Mouse (Mus musculus) embryonic facial prominence, embryonic 12.5 days (tissue): ENCODE measurements around the gene Hnrnpk. TPM values are rescaled to one million over a fixed set of nuclear protein-coding genes. Genes with fewer than 3 reads are reported as not detected.
A peak's percentile ranks its signal among the peaks of the same experiment; 100 is the strongest.
"Not testable (repeated sequence)": the region's sequence is repeated elsewhere in the genome, so short reads cannot be mapped to it uniquely, and the experiment has no call there.

ENCODE experiments used
- ATAC-seq: fragments of 200-750 bp; cut with Nextera tagmentation; 2 replicates; pipeline ENCODE4 v1.8.0; 2017; ENCODE audit not compliant: insufficient number of reproducible peaks, insufficient read depth, low FRiP score, low TSS enrichment
- H3K27ac ChIP-seq: fragments of 300-500 bp; sonication (generic); 2 replicates; pipeline ENCODE4 v1.5.1; 2016; ENCODE audit warnings: mild to moderate bottlenecking
- H3K27me3 ChIP-seq: fragments of 300-500 bp; sonication (generic); 2 replicates; pipeline ENCODE4 v1.6.1; 2016; ENCODE audit warnings: mild to moderate bottlenecking, moderate library complexity
- H3K36me3 ChIP-seq: fragments of 300-500 bp; sonication (generic); 2 replicates; pipeline ENCODE4 v1.6.1; 2016; ENCODE audit warnings: mild to moderate bottlenecking
- H3K4me1 ChIP-seq: fragments of 300-500 bp; sonication (generic); 2 replicates; pipeline ENCODE4 v1.6.1; 2016
- H3K4me2 ChIP-seq: fragments of 300-500 bp; sonication (generic); replicated peaks from 2 replicates; pipeline ENCODE4 v1.6.1; 2016; ENCODE audit warnings: mild to moderate bottlenecking, moderate library complexity
- H3K4me3 ChIP-seq: fragments of 300-500 bp; sonication (generic); 2 replicates; pipeline ENCODE4 v1.5.1; 2016; ENCODE audit warnings: mild to moderate bottlenecking
- H3K9ac ChIP-seq: fragments of 300-500 bp; sonication (generic); 2 replicates; pipeline ENCODE4 v1.6.1; 2016; ENCODE audit warnings: mild to moderate bottlenecking, moderate library complexity
- H3K9me3 ChIP-seq: fragments of 300-500 bp; sonication (generic); 2 replicates; pipeline ENCODE4 v1.6.1; 2016; ENCODE audit warnings: mild to moderate bottlenecking, moderate library complexity
- WGBS: fragments of 180-500 bp; shearing (Covaris S2); methylation state at CpG from one replicate; pipeline ENCODE4 v1.1.7; 2016; 5-methylcytosine and 5-hydroxymethylcytosine counted together
- polyA plus RNA-seq: library from polyadenylated mRNA; unstranded; fragments of >200 nt; fragmentation: Nextera tagmentation; extraction: Ambion mirVana; gene quantifications from 2 replicates; pipeline ENCODE4 v1.2.1, GENCODE M21; 2016

Gene Hnrnpk
- polyA plus RNA-seq, 1 experiment from 2014 or later, result 1,972 TPM

DNA sequence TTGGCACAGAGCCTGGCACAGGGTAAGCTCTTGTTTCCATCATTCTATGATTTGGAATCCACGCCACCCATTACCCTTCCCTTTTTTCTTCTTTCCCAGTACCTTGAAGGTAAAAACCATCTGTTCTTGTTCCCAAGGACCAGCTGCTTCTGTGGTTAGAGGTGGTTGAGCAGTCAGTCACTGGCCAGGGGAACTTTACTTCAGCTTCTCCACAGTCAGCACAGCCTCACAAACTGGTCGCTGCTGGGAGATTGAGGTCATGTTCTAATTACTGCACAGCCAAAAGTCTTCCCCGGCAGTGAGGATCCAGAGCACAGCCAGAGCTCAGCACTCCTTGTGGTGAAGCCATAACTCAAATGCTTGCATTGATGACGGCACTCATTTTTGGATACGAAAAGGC lies 12.7 kb upstream of the Hnrnpk start:
- Histone ChIP-seq H3K9me3 (0 out of 2 replicates have a peak, but pooled peaks cover 5% of the 10 kb centered on the region), H3K27me3 (no peaks in the 10 kb centered on the region), H3K9ac (no peak overlapping the region), H3K4me3 (no peak overlapping the region), H3K4me1 (no peaks in the 10 kb centered on the region), H3K27ac (no peak overlapping the region), H3K36me3 (peaks cover 15% of the 10 kb centered on the region), H3K4me2 (no peak overlapping the region)
- no peak for ATAC-seq
- 80% methylated on average over 5 of the region's 5 CpGs for WGBS

GRCm38 (mm10) chr13:58415374-58415773 lies 12.2 kb upstream of the Hnrnpk start:
- Histone ChIP-seq H3K9me3 (0 out of 2 replicates have a peak, but pooled peaks cover 5% of the 10 kb centered on the region), H3K9ac (no peak overlapping the region), H3K27ac (no peak overlapping the region), H3K36me3 (peaks cover 20% of the 10 kb centered on the region), H3K4me3 (no peak overlapping the region), H3K4me1 (no peaks in the 10 kb centered on the region), H3K4me2 (no peak overlapping the region), H3K27me3 (no peaks in the 10 kb centered on the region)
- no peak for ATAC-seq
- 77% methylated on average over 6 of the region's 6 CpGs for WGBS

DNA sequence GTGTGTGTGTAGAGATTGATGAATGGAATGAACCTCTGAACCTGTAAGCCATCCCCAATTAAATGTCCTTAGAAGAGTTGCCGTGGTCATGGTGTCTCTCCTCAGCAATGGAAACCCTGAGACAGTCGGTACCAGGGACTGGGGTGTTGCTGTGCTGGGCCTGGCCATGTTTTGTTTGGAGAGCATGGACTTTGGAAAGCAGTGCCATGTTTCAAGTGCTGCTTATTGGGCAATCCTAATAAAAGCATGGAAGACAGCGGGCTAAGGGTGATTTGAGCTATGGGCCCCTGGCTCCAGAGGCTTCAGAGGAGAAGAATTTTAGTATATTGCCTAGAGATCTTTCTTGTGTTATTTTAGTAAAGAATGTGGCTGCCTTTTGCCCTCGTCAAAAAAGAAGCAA lies 7.9 kb upstream of the Hnrnpk start:
- Histone ChIP-seq H3K27me3 (no peaks in the 10 kb centered on the region), H3K9ac (no peak overlapping the region), H3K4me3 (no peak overlapping the region), H3K4me2 (no peak overlapping the region), H3K36me3 (peaks cover 24% of the 10 kb centered on the region), H3K4me1 (no peaks in the 10 kb centered on the region), H3K9me3 (0 out of 2 replicates have a peak, but pooled peaks cover 5% of the 10 kb centered on the region), H3K27ac (no peak overlapping the region)
- ATAC-seq, result no peak
- 90% methylated on average over 4 of the region's 4 CpGs for WGBS

GRCm38 (mm10) chr13:58402744-58403110 lies 416 bp downstream of the Hnrnpk start:
- ATAC-seq, result peak; percentile 58
- 0% methylated on average over 31 of the region's 48 CpGs for WGBS
- peak overlapping the region; percentile 52 for H3K4me2 ChIP-seq

DNA sequence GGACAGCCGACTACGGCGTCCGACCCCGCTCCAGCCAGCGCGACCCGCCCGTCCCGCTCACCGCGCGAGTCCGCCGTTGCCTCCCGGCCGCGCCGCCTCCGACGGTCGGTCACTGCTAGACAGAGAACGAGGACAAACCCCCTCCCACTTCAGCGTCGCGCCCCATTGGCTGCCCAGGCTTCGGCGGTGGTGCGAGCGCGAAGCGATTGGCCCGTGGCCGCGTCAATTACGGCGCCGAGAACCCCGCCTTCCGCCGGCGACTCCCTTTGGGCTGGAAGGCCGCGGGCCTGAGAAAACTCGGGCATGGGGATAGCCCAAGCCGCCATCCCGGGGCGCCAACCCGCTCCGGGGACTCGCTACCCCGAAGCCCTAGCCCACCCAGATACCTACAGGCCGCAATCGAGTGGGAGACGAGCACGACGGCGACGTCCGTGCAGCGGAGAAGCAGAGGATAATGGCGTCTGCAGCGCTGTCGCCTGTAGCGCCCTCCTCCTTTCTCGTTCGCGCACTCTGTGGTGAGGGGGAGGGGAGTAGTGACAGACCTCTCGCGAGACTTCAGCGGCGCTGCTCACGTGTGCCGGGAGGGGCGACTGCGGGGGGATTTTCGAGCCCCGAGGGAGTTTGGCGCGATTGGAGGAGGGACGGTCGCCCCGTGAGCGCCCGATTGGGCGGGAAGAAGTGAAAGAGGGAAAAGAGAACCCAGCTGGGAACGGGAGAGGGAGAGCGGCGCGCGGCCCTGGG lies 970 bp downstream of the Hnrnpk start, which contains the start of gene Rmi1:
Rmi1 (plus strand) TSS at position 246 of the 741 bp plus-strand sequence.
- WGBS, result under 1% methylated on average over 91 of the region's 91 CpGs
- Histone ChIP-seq H3K4me2 (peak within 1 kb of the TSS; percentile 69), H3K27ac (peak within 1 kb of the TSS; percentile 99), H3K27me3 (no peaks in the 10 kb centered on the region), H3K4me3 (peak within 1 kb of the TSS; percentile 96), H3K36me3 (peaks cover 10% of the 10 kb centered on the region), H3K9ac (peak within 1 kb of the TSS; percentile 100), H3K9me3 (no peaks in the 10 kb centered on the region), H3K4me1 (no peaks in the 10 kb centered on the region)
- ATAC-seq, result peak; percentile 93

More at GRCm38 (mm10) chr13:58402744-58403110, 416 bp downstream of the Hnrnpk start:
- Histone ChIP-seq H3K4me3 (peak overlapping the region; percentile 96), H3K4me1 (no peaks in the 10 kb centered on the region), H3K27ac (peak overlapping the region; percentile 99), H3K27me3 (no peaks in the 10 kb centered on the region), H3K9me3 (no peaks in the 10 kb centered on the region), H3K36me3 (peaks cover 4% of the 10 kb centered on the region), H3K9ac (peak overlapping the region; percentile 100)

DNA sequence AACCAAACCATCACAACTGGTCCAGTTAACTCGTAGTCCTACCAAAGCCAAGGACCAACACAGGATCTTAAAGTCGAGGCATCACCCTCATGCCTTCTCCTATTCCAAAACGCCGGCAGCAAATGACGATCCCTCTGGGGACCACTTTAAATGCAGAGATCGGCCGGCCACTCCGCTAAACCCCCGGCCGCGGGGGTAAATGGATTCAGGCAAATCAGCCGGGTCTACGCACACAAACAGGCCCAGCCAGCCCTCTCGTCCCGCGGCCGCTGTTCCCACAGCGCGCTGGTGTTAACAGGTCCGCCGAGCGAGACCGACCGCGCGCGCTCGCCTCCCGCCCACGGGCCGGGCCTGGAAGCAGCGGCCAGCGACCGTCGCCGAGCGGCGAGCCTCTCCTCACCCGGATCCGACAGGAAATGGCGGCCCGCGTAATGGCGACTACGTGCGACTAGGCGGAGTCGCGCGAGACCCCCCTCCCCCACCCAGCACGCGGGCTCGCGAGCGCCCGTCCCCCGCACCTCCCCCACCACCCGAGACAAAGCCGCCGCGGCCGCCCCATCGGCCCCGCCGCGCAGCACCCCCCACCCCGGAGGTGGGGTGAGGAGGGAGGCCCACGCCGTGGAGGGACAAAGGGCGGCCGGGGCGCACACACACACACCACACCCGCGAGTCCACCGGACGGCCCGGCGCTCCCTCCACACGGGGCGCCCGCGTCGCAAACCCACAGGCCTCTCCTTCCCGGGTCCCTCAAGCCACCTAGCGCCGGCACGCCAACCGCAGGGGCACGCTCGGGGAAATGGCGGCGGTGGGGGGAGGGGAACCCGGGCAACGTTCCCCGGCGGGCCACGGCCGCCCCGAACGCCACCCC lies 1.8 kb downstream of the Hnrnpk start:
- Histone ChIP-seq H3K4me3 (peak overlapping the region; percentile 96), H3K4me1 (no peaks in the 10 kb centered on the region), H3K9me3 (no peaks in the 10 kb centered on the region), H3K4me2 (peak overlapping the region; percentile 69), H3K9ac (peak overlapping the region; percentile 100), H3K27me3 (no peaks in the 10 kb centered on the region), H3K27ac (peak overlapping the region; percentile 99), H3K36me3 (peaks cover 14% of the 10 kb centered on the region)
- WGBS, result under 1% methylated on average over 83 of the region's 100 CpGs
- peak; percentile 32 for ATAC-seq

DNA sequence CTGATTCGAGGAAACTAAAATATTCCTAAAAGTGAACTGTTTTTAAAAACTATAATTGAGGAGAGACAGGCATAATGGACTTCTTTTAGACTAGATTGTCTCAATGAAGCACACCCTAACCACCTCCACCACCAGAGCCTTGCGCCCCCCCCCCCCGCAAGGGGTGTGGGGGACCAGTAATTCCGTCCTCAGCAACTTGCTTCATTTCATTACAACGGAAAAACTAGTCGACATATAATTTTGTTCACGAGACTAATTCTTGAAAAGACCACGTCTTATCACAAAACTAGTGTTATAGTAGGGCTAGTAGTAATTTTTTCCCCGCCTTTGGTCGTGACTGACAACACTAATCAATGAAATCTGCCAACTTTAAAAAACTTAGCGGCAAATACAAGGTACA lies 2.6 kb downstream of the Hnrnpk start:
- H3K36me3 ChIP-seq, result peaks cover 21% of the 10 kb centered on the region
- no peaks in the 10 kb centered on the region for H3K9me3 ChIP-seq
- no peaks in the 10 kb centered on the region for H3K27me3 ChIP-seq
- peak overlapping the region; percentile 100 for H3K9ac ChIP-seq
- under 1% methylated on average over 11 of the region's 11 CpGs for WGBS
- H3K4me3 ChIP-seq, result peak overlapping the region; percentile 96
- no peaks in the 10 kb centered on the region for H3K4me1 ChIP-seq
- H3K4me2 ChIP-seq, result peak overlapping the region; percentile 69
- no peak for ATAC-seq
- peak overlapping the region; percentile 99; the same call in 1 of the 2 replicates for H3K27ac ChIP-seq

DNA sequence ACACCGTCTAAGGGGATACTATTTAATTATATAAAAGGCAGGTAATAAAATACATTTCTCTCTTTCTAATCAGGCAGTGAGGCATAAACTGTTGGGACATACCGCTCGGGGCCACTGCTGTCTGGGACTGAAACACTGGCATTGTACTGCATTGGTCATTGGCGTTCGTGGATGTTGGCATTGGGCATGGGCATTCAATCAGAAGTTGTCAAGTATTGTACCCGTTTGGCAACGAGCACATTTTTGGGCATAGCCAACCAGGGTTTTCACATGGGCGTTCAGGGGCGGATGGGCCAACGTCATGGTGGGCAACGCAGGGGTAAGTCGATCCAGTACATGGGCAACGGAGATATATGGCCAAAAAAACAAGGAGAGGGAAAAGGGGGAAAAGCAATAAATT lies 5.5 kb downstream of the Hnrnpk start:
- Histone ChIP-seq H3K9me3 (no peaks in the 10 kb centered on the region), H3K36me3 (peaks cover 42% of the 10 kb centered on the region), H3K4me2 (no peak overlapping the region), H3K4me3 (no peak overlapping the region), H3K27ac (no peak overlapping the region), H3K4me1 (no peaks in the 10 kb centered on the region), H3K27me3 (no peaks in the 10 kb centered on the region), H3K9ac (no peak overlapping the region)
- 92% methylated on average over 13 of the region's 13 CpGs for WGBS
- no peak for ATAC-seq

GRCm38 (mm10) chr13:58394392-58394791 lies 8.8 kb downstream of the Hnrnpk start:
- H3K9me3 ChIP-seq, H3K9ac ChIP-seq, H3K4me1 ChIP-seq, H3K27ac ChIP-seq, H3K4me2 ChIP-seq, ATAC-seq, H3K27me3 ChIP-seq, H3K4me3 ChIP-seq: not testable (repeated sequence)
- WGBS, result 88% methylated on average over 11 of the region's 11 CpGs
- peaks cover 52% of the 10 kb centered on the region for H3K36me3 ChIP-seq

DNA sequence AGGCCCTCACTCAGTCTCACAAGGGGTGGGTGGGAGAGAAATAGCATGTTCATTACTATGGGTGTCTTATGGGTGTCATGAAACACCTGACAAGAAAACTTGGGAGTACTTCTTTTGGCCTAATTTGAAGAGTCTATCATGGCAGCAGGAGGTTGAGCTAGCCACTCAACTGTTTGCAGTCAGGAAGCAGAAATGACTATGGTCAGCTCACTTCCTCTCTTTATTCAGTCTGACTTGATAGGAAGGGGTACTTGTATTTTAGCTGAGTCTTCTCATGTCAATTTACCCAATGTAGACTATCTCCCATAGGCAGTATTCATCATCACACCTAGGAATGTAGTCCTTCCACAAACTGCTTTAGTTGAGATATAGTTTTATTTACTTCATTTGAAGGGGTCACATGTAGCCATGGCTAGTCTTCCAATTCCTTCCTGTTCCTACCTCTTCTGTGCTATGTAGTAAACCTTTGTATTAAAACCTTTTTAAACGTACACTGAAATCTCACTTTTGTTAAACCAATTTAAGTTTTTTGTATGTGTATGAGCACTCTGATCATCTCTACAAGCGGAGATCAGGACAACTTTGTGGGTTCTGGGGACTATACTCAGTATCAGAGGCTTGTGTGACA lies 13.7 kb downstream of the Hnrnpk start:
- Histone ChIP-seq H3K4me3 (no peak overlapping the region), H3K9ac (no peak overlapping the region), H3K4me1 (0 out of 2 replicates have a peak, but pooled peaks cover 5% of the 10 kb centered on the region), H3K4me2 (no peak overlapping the region), H3K36me3 (peaks cover 23% of the 10 kb centered on the region), H3K27ac (no peak overlapping the region), H3K9me3 (no peaks in the 10 kb centered on the region), H3K27me3 (no peaks in the 10 kb centered on the region)
- 86% methylated on average over 2 of the region's 2 CpGs for WGBS
- no peak for ATAC-seq

DNA sequence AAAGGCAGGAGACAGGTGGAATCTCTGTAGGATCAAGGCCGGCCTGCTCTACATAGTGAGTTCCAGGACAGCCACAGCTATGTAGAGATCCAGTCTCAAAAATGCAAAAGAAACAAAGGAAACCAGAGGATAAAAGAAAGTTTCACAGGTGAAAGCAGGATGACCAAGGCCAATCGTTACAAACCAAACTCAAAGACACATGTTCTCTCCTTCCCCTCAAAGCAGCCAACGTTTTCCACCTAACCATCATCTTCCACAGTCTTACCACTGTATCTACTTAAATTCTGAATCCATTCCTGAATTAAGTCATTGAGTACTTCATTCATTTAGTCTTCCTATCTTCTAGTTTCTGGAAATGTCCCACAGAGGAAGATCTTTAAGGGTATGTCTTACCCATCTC lies 14.8 kb downstream of the Hnrnpk start:
- 53% methylated on average over 3 of the region's 3 CpGs for whole genome bisulfite sequencing
- Histone ChIP-seq H3K4me3 (no peak overlapping the region), H3K9me3 (no peaks in the 10 kb centered on the region), H3K4me1 (0 out of 2 replicates have a peak, but pooled peaks cover 10% of the 10 kb centered on the region), H3K27ac (no peak overlapping the region), H3K9ac (no peak overlapping the region), H3K36me3 (peaks cover 15% of the 10 kb centered on the region), H3K4me2 (no peak overlapping the region), H3K27me3 (no peaks in the 10 kb centered on the region)
- no peak for ATAC-seq
